Mouse (Mus musculus) heart, adult 18-20 months (tissue): ENCODE data around the gene Nap1l3. TPM values are rescaled to one million over a fixed set of nuclear protein-coding genes. Genes with fewer than 3 reads are reported as not detected.
A peak's percentile ranks its signal among the peaks of the same experiment; 100 is the strongest.

Experiments used
- DNase-seq, 2 experiments: peaks; one replicate each; pipeline ENCODE4 v3.0.0; 2021 to 2022; ENCODE audit warnings: mixed read lengths in 1 of 2
- long read RNA-seq, 2 experiments: library from polyadenylated mRNA; stranded (forward); transcript quantifications; one replicate each; pipeline ENCODE4 v2.0.0; 2021
- total RNA-seq, 2 experiments: library from RNA; stranded (reverse); gene quantifications; 2 replicates each; pipeline ENCODE4 v1.2.3; 2021

Gene Nap1l3
- 1 to 10 TPM in 1 of 2 experiments, under 1 TPM in 1; 0.77 to 1.7 TPM for total RNA-seq
- long read RNA-seq, experiment 1, partial matches to known transcripts = 0 of 1 reads
- long read RNA-seq, experiment 1, other reads (novel, unspliced or antisense) = 0 of 1 reads
- long read RNA-seq, experiment 2, partial matches to known transcripts = 0 of 2 reads
- long read RNA-seq, experiment 2, other reads (novel, unspliced or antisense) = 0 of 2 reads

GRCm38 (mm10) chrX:122396781-122397581 is at the start of gene Nap1l3:
Nap1l3 (minus strand) TSS chrX:122397401.
- peak; percentile 75 to 82 for DNase-seq

GRCm38 (mm10) chrX:122397652-122398051 is 451 bp upstream of the Nap1l3 start:
- no peak for DNase-seq
